Mouse (Mus musculus): ENCODE results near the gene Tmem171.

The Tmem171 gene

DNA sequence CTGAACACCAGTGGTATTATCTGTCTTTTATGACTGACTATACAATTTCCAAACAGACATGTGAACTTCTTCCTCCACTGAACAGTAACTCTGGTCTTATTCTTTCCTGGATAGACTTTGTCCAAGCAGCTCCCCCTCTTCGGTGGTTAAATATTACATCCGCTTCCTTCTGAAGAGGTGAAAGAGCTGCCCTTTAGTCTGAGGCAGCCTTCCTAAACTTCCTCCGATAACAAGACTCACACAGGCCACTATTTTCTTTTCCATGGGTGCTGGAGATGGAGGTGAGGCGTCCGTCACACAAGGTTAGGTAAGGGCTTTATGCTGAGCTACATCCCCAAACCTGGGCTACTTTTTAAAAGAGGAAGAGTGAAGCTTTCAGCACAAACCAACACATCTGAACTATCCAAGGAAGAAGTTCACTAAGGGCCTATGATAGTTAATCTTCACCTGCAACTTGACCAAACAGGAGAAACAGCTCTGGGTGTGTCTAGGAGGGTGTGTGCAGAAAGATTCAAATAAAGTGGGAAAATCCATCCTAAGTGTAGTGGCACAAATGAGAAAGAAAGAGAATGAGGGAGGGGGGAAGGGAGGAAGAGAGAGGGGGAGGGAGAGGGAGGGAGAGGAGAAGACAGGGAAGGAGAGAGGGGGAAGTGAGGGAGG, 56.0 kb downstream of the Tmem171 start:
- peak; percentile 84 for DNase-seq (ENCODE audit: low spot score)

DNA sequence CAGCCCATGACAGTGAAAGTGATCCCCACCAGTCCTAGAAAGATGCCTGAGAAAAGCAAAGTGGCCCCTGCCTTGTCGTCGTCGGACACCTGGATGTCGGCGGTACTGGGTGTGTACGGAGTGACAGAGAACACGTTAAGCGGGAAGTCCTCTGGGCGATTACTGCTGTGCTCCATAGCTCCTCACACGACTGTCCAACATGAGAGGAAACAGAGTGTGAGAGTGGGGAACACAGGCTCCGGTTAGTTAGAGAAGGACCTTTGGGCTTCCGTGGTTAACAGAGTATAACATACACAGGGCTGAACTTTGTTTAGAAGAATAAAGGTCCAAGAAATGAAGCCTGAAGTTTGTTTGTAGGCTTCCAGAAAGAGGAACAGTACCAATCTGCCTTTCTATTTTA, 57.5 kb downstream of the Tmem171 start, which contains the start of gene Tmem174:
Tmem174 (minus strand) TSS at position 266 of the 400 bp plus-strand sequence.
- DNase-seq (ENCODE audit: low spot score) = no peak

DNA sequence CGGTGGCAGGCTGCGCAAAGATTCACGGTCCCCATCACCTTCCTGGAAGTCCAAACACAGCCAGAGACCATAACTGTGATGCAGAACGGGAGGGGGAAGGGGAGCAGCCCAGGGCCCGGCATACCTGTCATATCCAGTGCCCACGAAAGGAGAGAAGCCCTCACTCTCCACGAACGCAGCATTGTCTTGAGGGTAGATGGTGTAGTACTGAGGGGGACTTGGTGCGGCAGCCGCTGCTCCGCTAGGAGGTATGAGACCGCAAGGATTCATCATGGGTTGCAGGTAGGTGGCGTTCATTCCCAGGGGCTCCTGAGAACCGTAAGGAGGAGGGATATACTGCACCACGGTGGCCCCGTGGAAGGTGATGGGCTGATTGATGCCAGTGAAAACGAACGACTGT, 58.1 kb downstream of the Tmem171 start:
- DNase-seq (ENCODE audit: low spot score) = no peak
